Mouse (Mus musculus) liver, embryonic 14.5 days (tissue): ENCODE measurements at regions not wholly inside any gene's neighbourhood (a gene's known extent, or its start where the extent isn't known, plus 50 kb on each side); places are given as distances from the start of the nearest gene placed in this dataset.

Experiments used
- CTCF ChIP-seq: IDR thresholded peaks from 2 replicates; pipeline ENCODE4 v1.5.1; 2016; ENCODE audit warnings: antibody characterized with exemption, low read depth, control low read depth
- EP300 ChIP-seq: IDR thresholded peaks from 2 replicates; pipeline ENCODE4 v1.6.1; 2016; ENCODE audit warnings: antibody characterized with exemption, low read depth

DNA sequence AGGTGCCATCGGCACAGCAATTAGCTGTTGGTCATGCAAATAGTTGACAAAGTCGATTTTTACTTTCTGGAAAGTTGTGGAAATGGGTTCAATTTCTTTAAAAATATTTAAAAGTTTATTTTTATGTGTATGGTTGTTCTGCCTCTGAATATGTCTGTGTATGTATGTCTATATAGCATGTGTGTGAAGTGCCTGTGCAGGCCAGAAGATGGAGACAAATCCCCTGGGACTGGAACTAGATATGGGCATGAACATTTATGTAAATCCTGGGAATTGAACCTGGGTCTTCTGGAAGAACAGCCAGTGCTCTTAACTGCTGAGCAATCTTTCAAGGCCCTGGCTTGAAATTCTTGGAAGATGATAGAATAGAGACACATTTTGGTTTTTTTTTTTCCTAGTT lies 140.0 kb downstream of the Lyplal1 start:
- TF ChIP-seq EP300, result no peak
- no peak for TF ChIP-seq CTCF
